Mouse (Mus musculus) hindbrain, embryonic 16.5 days (tissue): ENCODE results near the gene Celf2. TPM values are rescaled to one million over a fixed set of nuclear protein-coding genes. Genes with fewer than 3 reads are reported as not detected.

Experiments
- ATAC-seq: fragments of 200-750 bp; cut with Nextera tagmentation; 2 replicates; pipeline ENCODE4 v1.8.0; 2017; ENCODE audit warnings: moderate TSS enrichment, moderate library complexity
- H3K27ac ChIP-seq: fragments of 300-500 bp; sonication (generic); 2 replicates; pipeline ENCODE4 v1.5.1; 2014; ENCODE audit warnings: low read depth, mild to moderate bottlenecking, control low read depth, low read length, moderate library complexity
- H3K27me3 ChIP-seq: fragments of 300-500 bp; sonication (generic); replicated peaks from 2 replicates; pipeline ENCODE4 v1.6.1; 2014; ENCODE audit warnings: low read length; ENCODE audit not compliant: control insufficient read depth, insufficient read depth
- H3K36me3 ChIP-seq: fragments of 300-500 bp; sonication (generic); 2 replicates; pipeline ENCODE4 v1.6.1; 2014; ENCODE audit warnings: mild to moderate bottlenecking, low read length, moderate library complexity, mixed read lengths; ENCODE audit not compliant: control insufficient read depth, insufficient read depth
- H3K4me1 ChIP-seq: fragments of 300-500 bp; sonication (generic); 2 replicates; pipeline ENCODE4 v1.6.1; 2014; ENCODE audit warnings: low read depth, low read length; ENCODE audit not compliant: control insufficient read depth, insufficient read depth
- H3K4me2 ChIP-seq: fragments of 300-500 bp; sonication (generic); 2 replicates; pipeline ENCODE4 v1.6.1; 2014; ENCODE audit warnings: mild to moderate bottlenecking, low read length, control low read depth, moderate library complexity
- H3K4me3 ChIP-seq: fragments of 300-500 bp; sonication (generic); 2 replicates; pipeline ENCODE4 v1.5.1; 2014; ENCODE audit warnings: mild to moderate bottlenecking, low read length, control low read depth, moderate library complexity
- H3K9ac ChIP-seq: fragments of 300-500 bp; sonication (generic); 2 replicates; pipeline ENCODE4 v1.6.1; 2014; ENCODE audit warnings: low read depth, mild to moderate bottlenecking, control low read depth, low read length, moderate library complexity
- H3K9me3 ChIP-seq: fragments of 300-500 bp; sonication (generic); 2 replicates; pipeline ENCODE4 v1.6.1; 2014; ENCODE audit warnings: mild to moderate bottlenecking, low read length, moderate library complexity; ENCODE audit not compliant: control insufficient read depth
- WGBS: fragments of 180-500 bp; shearing (Covaris S2); extraction: QIAGEN DNeasy Blood & Tissue Kit; methylation state at CpG from one replicate; pipeline ENCODE4 v1.1.7; 2014; 5-methylcytosine and 5-hydroxymethylcytosine counted together
- polyA plus RNA-seq: library from polyadenylated mRNA; unstranded; fragments of >200 nt; fragmentation: Nextera tagmentation; extraction: Ambion mirVana; gene quantifications from 2 replicates; pipeline ENCODE4 v1.2.1, GENCODE M21; 2015

The Celf2 gene
- polyA plus RNA-seq, 1 experiment from 2014 or later, result 130 TPM

- WGBS, result 69% methylated on average over 5 of the region's 5 CpGs
- no peaks in the 10 kb centered on the region for H3K36me3 ChIP-seq
- H3K4me3 ChIP-seq, result no peak overlapping the region
- no peak overlapping the region for H3K4me2 ChIP-seq
- no peaks in the 10 kb centered on the region for H3K9me3 ChIP-seq
- no peak overlapping the region for H3K9ac ChIP-seq
- H3K4me1 ChIP-seq, result no peaks in the 10 kb centered on the region
- no peak overlapping the region for H3K27ac ChIP-seq
- ATAC-seq, result no peak
- no peaks in the 10 kb centered on the region for H3K27me3 ChIP-seq
Observed at GRCm38 (mm10) chr2:7025594-7025993, 483.8 kb downstream of the Celf2 start.

GRCm38 (mm10) chr2:7022184-7022583 lies 487.2 kb downstream of the Celf2 start:
- no peak overlapping the region for H3K4me3 ChIP-seq
- no peak overlapping the region for H3K27ac ChIP-seq
- H3K4me1 ChIP-seq, result no peaks in the 10 kb centered on the region
- no peaks in the 10 kb centered on the region for H3K9me3 ChIP-seq
- no peak for ATAC-seq
- no peak overlapping the region for H3K4me2 ChIP-seq
- H3K9ac ChIP-seq, result no peak overlapping the region
- H3K27me3 ChIP-seq, result no peaks in the 10 kb centered on the region
- H3K36me3 ChIP-seq, result no peaks in the 10 kb centered on the region
- 48% methylated on average over 3 of the region's 3 CpGs for WGBS

DNA sequence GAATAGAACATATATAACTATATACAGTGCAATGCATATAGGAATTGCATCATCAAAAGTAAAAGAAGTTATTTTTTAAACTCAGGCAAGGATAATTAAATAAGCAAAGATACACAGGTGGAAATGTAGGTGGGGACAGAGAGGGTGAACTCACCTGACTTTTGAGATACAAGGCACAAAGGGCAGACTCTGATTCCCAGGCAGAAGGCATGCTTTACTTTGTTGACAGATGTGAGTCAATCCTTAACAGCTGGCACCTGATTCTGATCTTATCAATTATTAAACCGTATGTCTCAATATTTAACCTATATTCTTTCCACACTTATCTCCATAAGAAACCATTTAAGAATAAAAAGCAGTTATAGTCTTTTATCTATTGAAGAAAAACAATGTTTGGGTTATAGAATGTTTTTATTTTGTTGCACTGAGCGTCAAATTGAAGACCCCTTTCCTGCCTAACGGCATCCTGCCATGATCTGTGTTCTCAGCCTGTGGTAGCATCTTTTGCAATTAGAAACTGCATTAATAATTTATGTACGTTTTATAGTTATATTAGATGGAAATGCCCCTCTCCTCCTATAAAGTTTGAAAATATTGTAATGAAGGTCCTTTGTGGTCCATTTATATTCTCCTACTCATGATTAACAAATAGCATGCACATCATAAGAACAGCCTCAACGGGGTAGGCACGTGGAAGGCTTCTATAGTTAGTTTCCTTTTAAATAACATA lies 491.8 kb downstream of the Celf2 start:
- no peaks in the 10 kb centered on the region for H3K4me1 ChIP-seq
- 81% methylated on average over 6 of the region's 6 CpGs for WGBS
- no peaks in the 10 kb centered on the region for H3K9me3 ChIP-seq
- no peak overlapping the region for H3K9ac ChIP-seq
- no peak overlapping the region for H3K27ac ChIP-seq
- no peak overlapping the region for H3K4me3 ChIP-seq
- H3K4me2 ChIP-seq, result no peak overlapping the region
- no peaks in the 10 kb centered on the region for H3K36me3 ChIP-seq
- no peak for ATAC-seq
- no peaks in the 10 kb centered on the region for H3K27me3 ChIP-seq

- H3K4me2 ChIP-seq, result no peak overlapping the region
- WGBS, result 80% methylated on average over 5 of the region's 5 CpGs
- no peaks in the 10 kb centered on the region for H3K9me3 ChIP-seq
- no peaks in the 10 kb centered on the region for H3K27me3 ChIP-seq
- no peak for ATAC-seq
- H3K4me1 ChIP-seq, result no peaks in the 10 kb centered on the region
- no peak overlapping the region for H3K9ac ChIP-seq
- no peaks in the 10 kb centered on the region for H3K36me3 ChIP-seq
- no peak overlapping the region for H3K27ac ChIP-seq
- no peak overlapping the region for H3K4me3 ChIP-seq
Observed at GRCm38 (mm10) chr2:7013126-7013525, 496.2 kb downstream of the Celf2 start.

- no peaks in the 10 kb centered on the region for H3K4me1 ChIP-seq
- no peak overlapping the region for H3K4me2 ChIP-seq
- H3K27me3 ChIP-seq, result no peaks in the 10 kb centered on the region
- no peak overlapping the region for H3K27ac ChIP-seq
- H3K4me3 ChIP-seq, result no peak overlapping the region
- no peak overlapping the region for H3K9ac ChIP-seq
- 88% methylated on average over 3 of the region's 3 CpGs for WGBS
- H3K9me3 ChIP-seq, result no peaks in the 10 kb centered on the region
- no peaks in the 10 kb centered on the region for H3K36me3 ChIP-seq
- ATAC-seq, result no peak
Observed at GRCm38 (mm10) chr2:7006816-7007215, 502.5 kb downstream of the Celf2 start.

- Histone ChIP-seq H3K4me3 (no peak overlapping the region), H3K4me1 (no peaks in the 10 kb centered on the region), H3K36me3 (no peaks in the 10 kb centered on the region), H3K27me3 (no peaks in the 10 kb centered on the region), H3K9ac (no peak overlapping the region), H3K4me2 (no peak overlapping the region), H3K27ac (0 out of 2 replicates have a peak overlapping the region, but pooled peaks have one; percentile 2), H3K9me3 (no peaks in the 10 kb centered on the region)
- WGBS, result 52% methylated on average over 2 of the region's 2 CpGs
- ATAC-seq, result peak; percentile 56; the same call in 1 of the 2 replicates
Observed at GRCm38 (mm10) chr2:7001967-7002366, 507.4 kb downstream of the Celf2 start.

- Histone ChIP-seq H3K9me3 (no peaks in the 10 kb centered on the region), H3K27me3 (no peaks in the 10 kb centered on the region), H3K36me3 (no peaks in the 10 kb centered on the region), H3K27ac (no peak overlapping the region), H3K4me1 (no peaks in the 10 kb centered on the region), H3K4me2 (no peak overlapping the region), H3K4me3 (no peak overlapping the region), H3K9ac (no peak overlapping the region)
- no peak for ATAC-seq
- 60% methylated on average over 5 of the region's 5 CpGs for WGBS
Observed at GRCm38 (mm10) chr2:6991010-6991421, 518.3 kb downstream of the Celf2 start.

DNA sequence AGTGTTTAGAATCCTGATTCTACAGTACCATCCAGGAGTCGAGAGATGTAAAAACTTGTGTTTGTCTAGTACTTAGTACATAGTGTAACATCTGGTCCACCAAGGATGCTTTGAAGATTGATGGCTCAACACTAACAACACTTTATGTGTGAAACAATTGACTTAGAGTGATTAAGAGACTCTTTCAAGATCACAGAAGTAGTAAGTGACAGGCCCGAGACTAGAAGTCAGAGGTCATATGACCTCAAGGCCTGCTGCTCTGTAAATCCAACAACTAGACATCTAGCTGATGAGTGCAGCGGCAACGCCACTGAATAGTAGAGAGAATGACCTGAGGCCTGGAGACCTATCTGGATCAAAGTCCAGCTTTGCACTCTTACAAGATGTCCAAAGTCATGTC lies 523.7 kb downstream of the Celf2 start:
- ATAC-seq, result no peak
- WGBS, result 54% methylated on average over 4 of the region's 4 CpGs
- no peak overlapping the region for H3K4me3 ChIP-seq
- H3K4me2 ChIP-seq, result no peak overlapping the region
- no peak overlapping the region for H3K9ac ChIP-seq
- H3K36me3 ChIP-seq, result no peaks in the 10 kb centered on the region
- no peaks in the 10 kb centered on the region for H3K9me3 ChIP-seq
- no peaks in the 10 kb centered on the region for H3K4me1 ChIP-seq
- H3K27me3 ChIP-seq, result no peaks in the 10 kb centered on the region
- H3K27ac ChIP-seq, result no peak overlapping the region

GRCm38 (mm10) chr2:6983902-6984301 lies 525.5 kb downstream of the Celf2 start:
- H3K4me1 ChIP-seq, result no peaks in the 10 kb centered on the region
- no peak overlapping the region for H3K27ac ChIP-seq
- WGBS, result 50% methylated on average over 6 of the region's 6 CpGs
- no peak for ATAC-seq
- H3K9ac ChIP-seq, result no peak overlapping the region
- no peak overlapping the region for H3K4me2 ChIP-seq
- H3K36me3 ChIP-seq, result no peaks in the 10 kb centered on the region
- H3K4me3 ChIP-seq, result no peak overlapping the region
- H3K27me3 ChIP-seq, result no peaks in the 10 kb centered on the region
- no peaks in the 10 kb centered on the region for H3K9me3 ChIP-seq
